Mouse (Mus musculus) cortical plate, adult 2 months (tissue): Measurements from ENCODE around the gene Wipf3.

ENCODE experiments used
- CTCF ChIP-seq: fragments of 200-500 bp; IDR thresholded peaks from 2 replicates; pipeline ENCODE4 v1.5.1; 2011; ENCODE audit warnings: mild to moderate bottlenecking, control low read depth, low read length; ENCODE audit not compliant: insufficient read depth; ENCODE audit errors: extremely low read depth
- POLR2A ChIP-seq: fragments of 200-500 bp; IDR thresholded peaks from 2 replicates; pipeline ENCODE4 v1.6.1; 2011; ENCODE audit warnings: mild to moderate bottlenecking, low read length, control low read depth; ENCODE audit not compliant: insufficient read depth; ENCODE audit errors: extremely low read depth

DNA sequence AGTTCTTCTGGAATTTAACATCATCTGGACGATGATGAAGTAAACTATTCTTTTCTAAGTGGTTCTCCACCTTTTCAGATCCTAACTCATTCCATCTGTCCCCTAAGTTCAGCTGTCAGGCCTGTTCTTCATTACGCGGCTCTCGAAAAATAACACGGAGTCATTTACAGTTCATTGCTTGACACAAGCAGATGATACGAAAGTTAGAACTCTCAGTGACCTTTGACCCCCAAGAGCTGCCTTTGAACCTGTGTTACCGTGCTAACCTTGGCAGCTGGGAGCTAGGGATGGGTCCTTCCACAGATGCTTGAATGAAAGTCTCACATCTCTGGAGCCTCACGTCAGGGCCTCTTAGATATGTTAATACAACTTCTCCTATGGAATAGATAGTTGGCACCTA, 46.8 kb upstream of the Wipf3 start:
- TF ChIP-seq CTCF (no peak), POLR2A (no peak)
